Comparison of ENCODE assay signal across 7 mouse cellular contexts in genomic region chr15:99421152-99421551, GRCm38 (mm10). TPM values are rescaled to one million over a fixed set of nuclear protein-coding genes. Genes with fewer than 3 reads are reported as not detected.
A peak's percentile ranks its signal among the peaks of the same experiment; 100 is the strongest.
DNase-seq lines count a peak whose midpoint lies in the region; ATAC-seq lines count a peak whose summit lies in the region.

No protein-coding gene starts in this region.

- H3K36me3 ChIP-seq in limb, embryonic 10.5 days: peaks cover 52% of the 10 kb centered on the region

- peaks cover 47% of the 10 kb centered on the region for H3K4me1 ChIP-seq in limb, embryonic 10.5 days

- DNase-seq in 416B (ENCODE audit: low read depth) (peak; percentile 60), R1 (ENCODE audit: low read depth, low spot score) (peak; percentile 91)
- no peak for DNase-seq in limb, embryonic 10.5 days (ENCODE audit: low spot score)
- peak; percentile 33 to 53 for DNase-seq in natural killer cell, adult 2 months (ENCODE audit: low spot score in 2 of 2)
- no peak for DNase-seq in spleen, adult 12 weeks (ENCODE audit: low spot score)
- no peak for DNase-seq in layer of hippocampus, adult 9-10 months (ENCODE audit: low spot score)

- peak overlapping the region; percentile 25 for H3K4me3 ChIP-seq in limb, embryonic 10.5 days

- 72% methylated on average over 9 of the region's 9 CpGs for WGBS in limb, embryonic 10.5 days

- H3K9me3 ChIP-seq in limb, embryonic 10.5 days (replicated peaks): no peaks in the 10 kb centered on the region

- ATAC-seq in granulocyte monocyte progenitor cell, adult 5-6 weeks (replicated peaks; ENCODE audit: poor library complexity, severe bottlenecking): peak; percentile 61

- H3K27ac ChIP-seq in limb, embryonic 10.5 days: peak overlapping the region; percentile 93

- no peaks in the 10 kb centered on the region for H3K27me3 ChIP-seq in limb, embryonic 10.5 days (ENCODE audit: low read depth, poor library complexity, severe bottlenecking)

RNA-seq across cellular contexts. Expression of gene Tmbim6, which starts 28.5 kb away (rescaled TPM):
- 383 and 409 TPM in 2 replicates for total RNA-seq in granulocyte monocyte progenitor cell, adult 5-6 weeks (2014; fragmentation: Nextera tagmentation)
- 163 and 164 TPM in 2 replicates for total RNA-seq in granulocyte monocyte progenitor cell, adult 5-6 weeks (2017)
- 272 and 296 TPM in 2 replicates for polyA plus RNA-seq in limb, embryonic 10.5 days (2016; fragmentation: Nextera tagmentation; extraction: Ambion mirVana)

RNA-seq across cellular contexts. Expression of gene Nckap5l, which starts 36.4 kb away (rescaled TPM):
- total RNA-seq in granulocyte monocyte progenitor cell, adult 5-6 weeks (2014; fragmentation: Nextera tagmentation): 5.0 and 13.4 TPM in 2 replicates
- 0.26 and 7.5 TPM in 2 replicates for total RNA-seq in granulocyte monocyte progenitor cell, adult 5-6 weeks (2017)
- polyA plus RNA-seq in limb, embryonic 10.5 days (2016; fragmentation: Nextera tagmentation; extraction: Ambion mirVana): 16.3 and 17.4 TPM in 2 replicates

RNA-seq across cellular contexts. Expression of gene Fmnl3, which starts 50.9 kb away (rescaled TPM):
- total RNA-seq in granulocyte monocyte progenitor cell, adult 5-6 weeks (2014; fragmentation: Nextera tagmentation): 18.0 and 22.5 TPM in 2 replicates
- 20.7 and 23.8 TPM in 2 replicates for total RNA-seq in granulocyte monocyte progenitor cell, adult 5-6 weeks (2017)
- polyA plus RNA-seq in limb, embryonic 10.5 days (2016; fragmentation: Nextera tagmentation; extraction: Ambion mirVana): 30.4 and 42.2 TPM in 2 replicates

RNA-seq across cellular contexts. Expression of gene Bcdin3d, which starts 53.4 kb away (rescaled TPM):
- 3.1 and 3.6 TPM in 2 replicates for total RNA-seq in granulocyte monocyte progenitor cell, adult 5-6 weeks (2014; fragmentation: Nextera tagmentation)
- total RNA-seq in granulocyte monocyte progenitor cell, adult 5-6 weeks (2017): 2.9 and 4.2 TPM in 2 replicates
- 15.9 and 19.4 TPM in 2 replicates for polyA plus RNA-seq in limb, embryonic 10.5 days (2016; fragmentation: Nextera tagmentation; extraction: Ambion mirVana)

Comparison
In these comparisons a context has a peak if more than half of its experiments do, and no peak if none do; other contexts are left out.
1. DNase-seq: peak in 416B (single experiment), R1 (single experiment) and natural killer cell, adult 2 months (2 of 2); none in limb, embryonic 10.5 days (single experiment), spleen, adult 12 weeks (single experiment) and layer of hippocampus, adult 9-10 months (single experiment).